ENCODE assay signal across 9 mouse cellular contexts in the genomic region with DNA sequence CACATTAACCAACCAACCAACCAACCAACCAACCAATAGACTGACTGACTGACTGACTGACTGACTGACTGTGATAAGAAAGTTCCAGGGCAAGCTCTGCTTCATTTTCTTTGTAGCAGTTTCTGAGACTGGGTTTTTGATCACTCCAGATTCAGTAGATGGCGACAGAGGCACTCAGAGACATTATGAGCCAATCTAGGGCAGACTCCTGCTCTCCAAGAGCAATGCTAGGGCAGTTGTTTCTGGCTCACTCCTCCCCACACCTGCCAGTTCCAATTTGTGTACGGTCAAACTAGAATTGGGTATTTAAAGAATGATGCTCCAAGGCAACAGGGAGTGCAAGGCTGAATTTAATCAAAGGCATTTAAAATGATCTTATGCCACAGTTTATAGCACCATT. TPM values are rescaled to one million over a fixed set of nuclear protein-coding genes. Genes with fewer than 3 reads are reported as not detected.
DNase-seq lines count a peak whose midpoint lies in the region; ATAC-seq lines count a peak whose summit lies in the region.
"Had no signal": no experiment of that assay in that cellular context is flagged by ENCODE, and none has a peak within 500 bp of the region (broad histone marks: within the 10 kb centered on the region; RNA-seq: fewer than 3 reads in every experiment).

No protein-coding gene starts in this region.

- H3K36me3 ChIP-seq in hindbrain, embryonic 14.5 days (replicated peaks; ENCODE audit: control insufficient read depth, insufficient read depth): no peaks in the 10 kb centered on the region
- no peaks in the 10 kb centered on the region for H3K36me3 ChIP-seq in hindbrain, embryonic 13.5 days
- no peaks in the 10 kb centered on the region for H3K36me3 ChIP-seq in lung, embryonic 16.5 days (ENCODE audit: control insufficient read depth, insufficient read depth, low read length)

- peak; percentile 48 for DNase-seq in hindbrain, embryonic 14.5 days (ENCODE audit: low spot score)
- DNase-seq in B cell, adult 2 months: peak; percentile 17 to 27
- peak; percentile 87 for DNase-seq in Muller cell, postnatal 12 days (ENCODE audit: inconsistent ontology term)
- DNase-seq in heart, postnatal 10 days: peak; percentile 59 to 64

- no peak overlapping the region for H3K4me2 ChIP-seq in hindbrain, embryonic 14.5 days (replicated peaks)
- H3K4me2 ChIP-seq in hindbrain, embryonic 13.5 days: no peak overlapping the region
- H3K4me2 ChIP-seq in lung, embryonic 16.5 days (ENCODE audit: low read depth, low read length): no peak overlapping the region

- 35% methylated on average over 2 of the region's 2 CpGs for WGBS in hindbrain, embryonic 14.5 days
- 33% methylated on average over 2 of the region's 2 CpGs for WGBS in hindbrain, embryonic 13.5 days
- WGBS in lung, embryonic 16.5 days: 9% methylated on average over 2 of the region's 2 CpGs

- intact Hi-C loops in heart, postnatal 10 days (cut with DNase I): loop anchor here (1.0 to 2.0 kb wide), 2 partner anchors 73 to 252 kb away; a partner anchor contains a TSS

- H3K9ac ChIP-seq in hindbrain, embryonic 14.5 days: no peak overlapping the region
- no peak overlapping the region for H3K9ac ChIP-seq in hindbrain, embryonic 13.5 days
- no peak overlapping the region for H3K9ac ChIP-seq in lung, embryonic 16.5 days (ENCODE audit: low read length)

- no peak overlapping the region for H3K4me3 ChIP-seq in hindbrain, embryonic 14.5 days (replicated peaks; ENCODE audit: low read length)
- H3K4me3 ChIP-seq in hindbrain, embryonic 13.5 days: no peak overlapping the region
- no peak overlapping the region for H3K4me3 ChIP-seq in lung, embryonic 16.5 days (ENCODE audit: low read length)

- no peak for ATAC-seq in hindbrain, embryonic 14.5 days (ENCODE audit: low FRiP score)
- ATAC-seq in hindbrain, embryonic 13.5 days (ENCODE audit: low FRiP score): no peak
- peak; percentile 67; the same call in 1 of the 2 replicates for ATAC-seq in lung, embryonic 16.5 days (ENCODE audit: low read depth)
- ATAC-seq in erythroblast, adult 5-6 weeks (replicated peaks; ENCODE audit: low FRiP score, poor library complexity, severe bottlenecking): no peak

- no peaks in the 10 kb centered on the region for H3K9me3 ChIP-seq in hindbrain, embryonic 14.5 days (ENCODE audit: control insufficient read depth, low read length)
- no peaks in the 10 kb centered on the region for H3K9me3 ChIP-seq in hindbrain, embryonic 13.5 days
- H3K9me3 ChIP-seq in lung, embryonic 16.5 days (ENCODE audit: control insufficient read depth, low read length): no peaks in the 10 kb centered on the region

- no peak overlapping the region for H3K27ac ChIP-seq in hindbrain, embryonic 14.5 days
- H3K27ac ChIP-seq in hindbrain, embryonic 13.5 days: no peak overlapping the region
- no peak overlapping the region for H3K27ac ChIP-seq in lung, embryonic 16.5 days (ENCODE audit: low read length)

- no peaks in the 10 kb centered on the region for H3K27me3 ChIP-seq in hindbrain, embryonic 14.5 days (ENCODE audit: control insufficient read depth, insufficient read depth, low read length)
- H3K27me3 ChIP-seq in hindbrain, embryonic 13.5 days: no peaks in the 10 kb centered on the region
- H3K27me3 ChIP-seq in lung, embryonic 16.5 days (ENCODE audit: control insufficient read depth, insufficient read depth, low read depth, low read length): no peaks in the 10 kb centered on the region

- no peaks in the 10 kb centered on the region for H3K4me1 ChIP-seq in hindbrain, embryonic 14.5 days (replicated peaks; ENCODE audit: control insufficient read depth, insufficient read depth, low read length)
- H3K4me1 ChIP-seq in hindbrain, embryonic 13.5 days (replicated peaks): no peaks in the 10 kb centered on the region
- H3K4me1 ChIP-seq in lung, embryonic 16.5 days (replicated peaks; ENCODE audit: control insufficient read depth, insufficient read depth, low read length): no peaks in the 10 kb centered on the region

RNA-seq across cellular contexts. Expression of a gene that starts 5.1 kb away (rescaled TPM):
- polyA plus RNA-seq in hindbrain, embryonic 14.5 days (2014; fragmentation: Nextera tagmentation; extraction: Ambion mirVana): not detected in 2 replicates
- polyA plus RNA-seq in hindbrain, embryonic 13.5 days (2015; fragmentation: Nextera tagmentation; extraction: Ambion mirVana): not detected in 2 replicates
- 10 to 100 TPM; 12.9 to 37.4 TPM for total RNA-seq in heart, postnatal 10 days (2021)
- polyA plus RNA-seq in lung, embryonic 16.5 days (2015; fragmentation: Nextera tagmentation; extraction: Ambion mirVana): 0.73 TPM in 1 of 2 replicates, not detected in the other
- total RNA-seq in erythroblast, adult 5-6 weeks (2015; ENCODE audit: low replicate concordance): 4.4 TPM in 1 of 2 replicates, not detected in the other
- not detected in 2 replicates for total RNA-seq in erythroblast, adult 5-6 weeks (2017; ENCODE audit: low replicate concordance)
- total RNA-seq: layer of hippocampus, postnatal 10 days had no signal
- polyA plus RNA-seq: neural tube, embryonic 14.5 days had no signal

RNA-seq across cellular contexts. Expression of a gene that starts 23.9 kb away (rescaled TPM):
- 41.3 and 43.1 TPM in 2 replicates for polyA plus RNA-seq in hindbrain, embryonic 14.5 days (2014; fragmentation: Nextera tagmentation; extraction: Ambion mirVana)
- 53.0 and 57.9 TPM in 2 replicates for polyA plus RNA-seq in hindbrain, embryonic 13.5 days (2015; fragmentation: Nextera tagmentation; extraction: Ambion mirVana)
- total RNA-seq in heart, postnatal 10 days (2021): 10 to 100 TPM; 14.5 to 15.8 TPM
- polyA plus RNA-seq in lung, embryonic 16.5 days (2015; fragmentation: Nextera tagmentation; extraction: Ambion mirVana): 108 and 123 TPM in 2 replicates
- total RNA-seq in erythroblast, adult 5-6 weeks (2015; ENCODE audit: low replicate concordance): 51.0 and 64.0 TPM in 2 replicates
- 20.4 and 27.0 TPM in 2 replicates for total RNA-seq in erythroblast, adult 5-6 weeks (2017; ENCODE audit: low replicate concordance)

RNA-seq across cellular contexts. Expression of a gene that starts 44.2 kb away (rescaled TPM):
- 352 and 389 TPM in 2 replicates for polyA plus RNA-seq in hindbrain, embryonic 14.5 days (2014; fragmentation: Nextera tagmentation; extraction: Ambion mirVana)
- 315 and 322 TPM in 2 replicates for polyA plus RNA-seq in hindbrain, embryonic 13.5 days (2015; fragmentation: Nextera tagmentation; extraction: Ambion mirVana)
- total RNA-seq in heart, postnatal 10 days (2021): 100 to 1,000 TPM; 228 to 269 TPM
- polyA plus RNA-seq in lung, embryonic 16.5 days (2015; fragmentation: Nextera tagmentation; extraction: Ambion mirVana): 203 and 205 TPM in 2 replicates
- 120 and 145 TPM in 2 replicates for total RNA-seq in erythroblast, adult 5-6 weeks (2015; ENCODE audit: low replicate concordance)
- 151 and 206 TPM in 2 replicates for total RNA-seq in erythroblast, adult 5-6 weeks (2017; ENCODE audit: low replicate concordance)

Comparison
In these comparisons a context has a peak if more than half of its experiments do, and no peak if none do; other contexts are left out.
1. DNase-seq: peak in every context shown above with its lines; median percentile 87 in Muller cell, postnatal 12 days; 62 in heart, postnatal 10 days; 48 in hindbrain, embryonic 14.5 days; 22 in B cell, adult 2 months.